Mouse (Mus musculus) myocyte (in vitro differentiated cells): ENCODE measurements around the gene Hfe.

ENCODE experiments used
- E2F4 ChIP-seq: IDR thresholded peaks from one replicate; pipeline ENCODE4 v1.6.1; 2011; ENCODE audit warnings: mild to moderate bottlenecking, control low read depth, moderate library complexity; ENCODE audit not compliant: insufficient read depth
- MAX ChIP-seq: IDR thresholded peaks from one replicate; pipeline ENCODE4 v1.6.1; 2011; ENCODE audit warnings: low read depth, mild to moderate bottlenecking, control low read depth
- MYOG ChIP-seq, 3 experiments: IDR thresholded peaks; one replicate each; pipeline ENCODE4 v1.6.1; 2011; ENCODE audit warnings: control low read depth in 2 of 3, low read depth in 2 of 3, mild to moderate bottlenecking in 2 of 3; ENCODE audit not compliant: insufficient read length in 2 of 3, control insufficient read depth in 1 of 3, insufficient read depth in 1 of 3
- USF1 ChIP-seq: IDR thresholded peaks from one replicate; pipeline ENCODE4 v1.6.1; 2011; ENCODE audit warnings: low read depth, mild to moderate bottlenecking, control low read depth, moderate library complexity

DNA sequence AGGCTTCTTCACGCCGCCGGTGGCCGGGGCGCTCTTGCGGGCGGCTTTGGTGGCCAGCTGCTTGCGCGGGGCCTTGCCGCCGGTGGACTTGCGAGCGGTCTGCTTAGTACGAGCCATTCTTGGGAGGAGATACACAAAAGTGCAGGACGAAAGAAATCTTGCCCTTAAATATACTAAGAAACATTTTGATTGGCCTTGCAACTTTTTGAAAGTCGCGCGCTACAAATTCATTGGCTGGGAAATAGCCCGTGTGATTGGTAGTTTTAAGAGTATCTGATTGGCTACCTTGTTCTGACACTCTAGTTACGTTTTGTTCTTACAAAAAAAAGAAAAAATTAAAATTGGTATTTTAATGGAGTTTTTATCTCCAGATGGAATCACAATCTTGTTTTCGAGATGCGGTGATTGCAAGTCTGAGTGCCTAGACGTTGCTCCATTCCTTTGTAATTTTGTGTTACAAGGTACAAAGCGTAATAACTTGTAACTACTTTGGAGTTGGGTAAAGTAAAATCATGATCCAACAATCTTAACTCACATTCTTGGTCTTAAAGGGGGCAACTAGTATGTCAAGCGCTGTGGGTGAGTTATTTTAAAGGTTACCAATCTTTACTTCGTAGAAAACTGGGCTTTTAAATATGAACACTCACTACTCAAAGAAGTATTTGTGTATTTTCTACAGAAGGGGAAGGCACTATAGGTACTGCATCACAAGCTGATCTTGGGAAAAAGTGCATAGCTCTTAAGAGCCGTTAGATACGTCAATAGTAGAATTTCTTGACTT lies 34.9 kb upstream of the Hfe start, which contains the start of gene Hist1h3c:
- no peak for TF ChIP-seq MAX
- no peak for TF ChIP-seq MYOG (IDR thresholded peaks at IDR 0.05; ENCODE audit: control insufficient read depth in 1 of 3, insufficient read depth in 1 of 3, insufficient read length in 2 of 3, low read depth in 2 of 3)
- peak; percentile 75 for TF ChIP-seq E2F4
- peak; percentile 27 for TF ChIP-seq USF1
